Mouse (Mus musculus): ENCODE measurements at regions not wholly inside any gene's neighbourhood (a gene's known extent, or its start where the extent isn't known, plus 50 kb on each side); places are given as distances from the start of the nearest gene placed in this dataset.
"Not testable (repeated sequence)": the region's sequence is repeated elsewhere in the genome, so short reads cannot be mapped to it uniquely, and the experiment has no call there.

- intact Hi-C loops (cut with DNase I) = no loop called here
- no peak for DNase-seq
Measured at GRCm38 (mm10) chr16:20047356-20047755, 50.0 kb upstream of the Klhl24 start.

GRCm38 (mm10) chr16:20035166-20035565 lies 52.3 kb upstream of the Klhl6 start:
- DNase-seq; intact Hi-C loops (cut with DNase I): not testable (repeated sequence)

- intact Hi-C loops (cut with DNase I) = no loop called here
Measured at GRCm38 (mm10) chr16:20032328-20033081, 49.7 kb upstream of the Klhl6 start.

More at GRCm38 (mm10) chr16:20032328-20033081, 49.7 kb upstream of the Klhl6 start:
- peak; percentile 92 to 93 for DNase-seq
